8 mouse cellular contexts compared by ENCODE assay signal in the genomic region with DNA sequence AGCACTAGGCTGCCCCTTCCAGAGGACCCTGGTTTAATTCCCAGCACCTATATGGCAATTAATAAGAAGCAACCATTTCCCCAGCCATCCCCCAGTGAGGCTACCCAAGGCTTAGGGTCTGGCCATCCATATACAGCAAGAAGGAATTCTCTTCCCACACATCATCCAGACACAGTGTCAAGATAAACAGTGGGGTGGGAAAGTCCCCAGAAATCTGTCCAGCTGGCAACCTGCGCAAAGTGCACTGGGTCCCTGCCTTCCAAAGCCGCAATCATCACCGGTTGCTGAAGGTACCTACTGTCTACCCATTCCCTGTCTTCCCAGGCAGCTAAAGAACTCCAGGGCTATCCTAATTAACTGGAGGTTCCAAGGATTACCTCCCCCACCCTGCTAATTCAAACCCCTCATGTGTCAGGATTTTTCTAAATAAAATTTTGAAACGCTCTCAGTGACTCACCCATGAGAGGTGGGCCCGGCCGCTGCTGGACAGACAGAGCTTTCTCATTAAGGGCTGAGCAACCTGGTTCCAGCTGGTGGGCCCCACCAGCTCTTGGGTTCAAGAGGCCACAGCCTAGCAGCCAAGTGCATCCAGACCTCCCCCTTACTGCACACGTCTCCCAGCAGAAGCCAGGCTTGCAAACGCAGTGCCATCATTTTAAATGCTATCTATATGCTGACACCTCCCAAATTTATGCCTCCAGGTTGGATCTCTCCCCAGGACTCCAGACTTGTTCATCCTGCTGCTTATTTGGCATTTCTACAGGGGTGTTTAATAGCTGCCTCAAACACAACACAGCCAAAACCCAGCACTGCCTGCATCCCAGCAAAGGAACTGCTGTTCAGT. TPM values are rescaled to one million over a fixed set of nuclear protein-coding genes. Genes with fewer than 3 reads are reported as not detected.
DNase-seq lines count a peak whose midpoint lies in the region; ATAC-seq and TF ChIP-seq lines count a peak whose summit lies in the region.

No protein-coding gene starts in this region.

- H3K4me2 ChIP-seq in heart, embryonic 14.5 days (ENCODE audit: low read length): 0 out of 2 replicates have a peak overlapping the region, but pooled peaks have one; percentile 34
- no peak overlapping the region for H3K4me2 ChIP-seq in neural tube, embryonic 15.5 days

- peaks cover 37% of the 10 kb centered on the region for H3K36me3 ChIP-seq in heart, embryonic 14.5 days (ENCODE audit: control insufficient read depth, insufficient read depth, low read length)
- H3K36me3 ChIP-seq in neural tube, embryonic 15.5 days: peaks cover 23% of the 10 kb centered on the region

- peak; percentile 17 to 32 for DNase-seq in cerebellum, postnatal 25 days
- no peak for DNase-seq in cerebellum, postnatal 14 days
- peak; percentile 11 for DNase-seq in lung, adult 2 months
- no peak for DNase-seq in lung, postnatal 36 days
- no peak for DNase-seq in thymus, postnatal 10 days (ENCODE audit: low spot score in 2 of 2)
- DNase-seq in thymus, adult 18-20 months: no peak

- no peak for ATAC-seq in heart, embryonic 14.5 days (ENCODE audit: insufficient number of reproducible peaks, insufficient read depth, low FRiP score, low read depth)
- no peak for ATAC-seq in neural tube, embryonic 15.5 days (ENCODE audit: low FRiP score)

- H3K27me3 ChIP-seq in heart, embryonic 14.5 days (ENCODE audit: control insufficient read depth, insufficient read depth, low read length): no peaks in the 10 kb centered on the region
- no peaks in the 10 kb centered on the region for H3K27me3 ChIP-seq in neural tube, embryonic 15.5 days (replicated peaks)

- H3K4me3 ChIP-seq in lung, adult 2 months (replicated peaks; ENCODE audit: extremely low read depth, low read depth, low read length): no peak overlapping the region
- H3K4me3 ChIP-seq in heart, embryonic 14.5 days (ENCODE audit: control insufficient read depth in 1 of 2, insufficient read depth in 1 of 2, low read depth in 1 of 2, low read length in 2 of 2): no peak overlapping the region
- H3K4me3 ChIP-seq in neural tube, embryonic 15.5 days (replicated peaks): no peak overlapping the region

- no peak overlapping the region for H3K9ac ChIP-seq in heart, embryonic 14.5 days (ENCODE audit: low read length)
- H3K9ac ChIP-seq in neural tube, embryonic 15.5 days (replicated peaks): no peak overlapping the region

- 45% methylated on average over 8 of the region's 8 CpGs for WGBS in lung, adult 2 months
- WGBS in heart, embryonic 14.5 days: 67% methylated on average over 8 of the region's 8 CpGs
- WGBS in neural tube, embryonic 15.5 days: 72% methylated on average over 8 of the region's 8 CpGs

- peaks cover 52% of the 10 kb centered on the region for H3K4me1 ChIP-seq in lung, adult 2 months (ENCODE audit: control insufficient read depth, insufficient read depth, low read length)
- peaks cover 44 to 64% of the 10 kb centered on the region in 2 experiments for H3K4me1 ChIP-seq in heart, embryonic 14.5 days (ENCODE audit: control insufficient read depth in 2 of 2, insufficient read depth in 2 of 2, low read length in 2 of 2)
- peaks cover 60% of the 10 kb centered on the region for H3K4me1 ChIP-seq in neural tube, embryonic 15.5 days

- H3K9me3 ChIP-seq in heart, embryonic 14.5 days (ENCODE audit: control insufficient read depth, low read length): no peaks in the 10 kb centered on the region
- no peaks in the 10 kb centered on the region for H3K9me3 ChIP-seq in neural tube, embryonic 15.5 days (replicated peaks)

- H3K27ac ChIP-seq in heart, embryonic 14.5 days (replicated peaks in 1 of 2; ENCODE audit: control insufficient read depth in 1 of 2, insufficient read depth in 1 of 2, low read depth in 2 of 2, low read length in 2 of 2): 0 out of 4 replicates have a peak overlapping the region, but pooled peaks of 1 of the 2 experiments have one; percentile 35
- H3K27ac ChIP-seq in neural tube, embryonic 15.5 days (replicated peaks): peak overlapping the region; percentile 51

- no peak for TF ChIP-seq POLR2A in lung, adult 2 months (IDR thresholded peaks at IDR 0.05; ENCODE audit: borderline replicate concordance, extremely low read depth, low read depth, low read length)

- no peak for TF ChIP-seq CTCF in lung, adult 2 months (IDR thresholded peaks at IDR 0.05; ENCODE audit: insufficient read depth, low read length)

RNA-seq across cellular contexts. Expression of a gene that starts 14.6 kb away (rescaled TPM):
- 135 and 154 TPM in 2 replicates for polyA plus RNA-seq in lung, adult 2 months (2012; rRNA removed)
- 8.1 and 10.1 TPM in 2 replicates for polyA plus RNA-seq in heart, embryonic 14.5 days (2014; fragmentation: Nextera tagmentation; extraction: Ambion mirVana)
- polyA plus RNA-seq in neural tube, embryonic 15.5 days (2015; fragmentation: Nextera tagmentation; extraction: Ambion mirVana): 28.5 and 33.2 TPM in 2 replicates

RNA-seq across cellular contexts. Expression of a gene that starts 40.9 kb away (rescaled TPM):
- 14.9 and 17.7 TPM in 2 replicates for polyA plus RNA-seq in lung, adult 2 months (2012; rRNA removed)
- 11.4 and 12.2 TPM in 2 replicates for polyA plus RNA-seq in heart, embryonic 14.5 days (2014; fragmentation: Nextera tagmentation; extraction: Ambion mirVana)
- polyA plus RNA-seq in neural tube, embryonic 15.5 days (2015; fragmentation: Nextera tagmentation; extraction: Ambion mirVana): 8.4 and 9.2 TPM in 2 replicates

Comparison
In these comparisons a context has a peak if more than half of its experiments do, and no peak if none do; other contexts are left out.
1. DNase-seq: peak in cerebellum, postnatal 25 days (2 of 2) and lung, adult 2 months (single experiment); none in cerebellum, postnatal 14 days (0 of 2), lung, postnatal 36 days (single experiment), thymus, postnatal 10 days (0 of 2) and thymus, adult 18-20 months (0 of 2).